Mouse (Mus musculus): Measurements from ENCODE around the gene Ehbp1l1. TPM values are rescaled to one million over a fixed set of nuclear protein-coding genes. Genes with fewer than 3 reads are reported as not detected.

Ehbp1l1 gene
- polyA plus RNA-seq, 1 experiment: 207 TPM

DNA sequence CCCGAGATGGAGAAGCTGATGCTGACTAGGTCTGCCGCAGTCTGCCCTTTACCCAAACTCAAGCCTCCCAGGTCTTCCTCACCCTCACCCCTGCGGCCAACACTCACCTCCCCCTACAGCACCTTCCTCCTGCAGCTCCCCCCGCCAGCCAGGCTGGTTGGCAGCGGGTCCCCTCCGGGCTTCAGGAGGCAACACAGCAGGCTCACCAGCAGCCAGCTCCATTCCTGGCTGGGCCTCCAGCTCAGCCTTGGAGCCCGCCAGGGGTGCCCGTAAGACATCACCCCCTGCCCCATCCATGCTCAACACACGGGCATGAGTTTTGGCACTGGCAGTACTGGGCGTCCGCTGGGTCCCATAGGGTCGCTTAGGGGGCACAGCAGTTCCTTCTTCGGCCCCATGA lies 41.1 kb downstream of the Ehbp1l1 start:
- H3K4me3 ChIP-seq (replicated peaks): no peak overlapping the region
- H3K9me3 ChIP-seq: no peaks in the 10 kb centered on the region
- peaks cover 33% of the 10 kb centered on the region for H3K4me1 ChIP-seq
- TF ChIP-seq FLI1 (IDR thresholded peaks at IDR 0.05; ENCODE audit: low read length) (no peak), GATA1 (IDR thresholded peaks at IDR 0.05; ENCODE audit: borderline replicate concordance, low read length) (no peak)
- peaks cover 73% of the 10 kb centered on the region for H3K36me3 ChIP-seq (replicated peaks; ENCODE audit: low read length)
- no peaks in the 10 kb centered on the region for H3K27me3 ChIP-seq (replicated peaks)

- TF ChIP-seq FLI1 (IDR thresholded peaks at IDR 0.05; ENCODE audit: low read length) (no peak), GATA1 (IDR thresholded peaks at IDR 0.05; ENCODE audit: borderline replicate concordance, low read length) (no peak)
- Histone ChIP-seq H3K9me3 (no peaks in the 10 kb centered on the region), H3K4me1 (peaks cover 36% of the 10 kb centered on the region), H3K36me3 (replicated peaks; ENCODE audit: low read length) (peaks cover 80% of the 10 kb centered on the region), H3K4me3 (replicated peaks) (no peak overlapping the region), H3K27me3 (replicated peaks) (no peaks in the 10 kb centered on the region)
These were observed 41.9 kb downstream of the Ehbp1l1 start for GRCm38 (mm10) chr19:5684236-5684635.

- H3K4me1 ChIP-seq: peaks cover 28% of the 10 kb centered on the region
- no peaks in the 10 kb centered on the region for H3K27me3 ChIP-seq (replicated peaks)
- no peak overlapping the region for H3K4me3 ChIP-seq (replicated peaks)
- TF ChIP-seq GATA1 (IDR thresholded peaks at IDR 0.05; ENCODE audit: borderline replicate concordance, low read length) (no peak), FLI1 (IDR thresholded peaks at IDR 0.05; ENCODE audit: low read length) (no peak)
- no peaks in the 10 kb centered on the region for H3K9me3 ChIP-seq
- H3K36me3 ChIP-seq (replicated peaks; ENCODE audit: low read length): peaks cover 95% of the 10 kb centered on the region
These were observed 45.7 kb downstream of the Ehbp1l1 start for GRCm38 (mm10) chr19:5680432-5680831.

GRCm38 (mm10) chr19:5668372-5668771 lies 57.7 kb downstream of the Ehbp1l1 start:
- no peak for TF ChIP-seq GATA1 (IDR thresholded peaks at IDR 0.05; ENCODE audit: borderline replicate concordance, low read length)
- no peaks in the 10 kb centered on the region for H3K9me3 ChIP-seq
- no peak overlapping the region for H3K4me3 ChIP-seq (replicated peaks)
- no peaks in the 10 kb centered on the region for H3K27me3 ChIP-seq (replicated peaks)
- peaks cover 52% of the 10 kb centered on the region for H3K4me1 ChIP-seq
- H3K36me3 ChIP-seq (replicated peaks; ENCODE audit: low read length): peaks cover 91% of the 10 kb centered on the region

- Histone ChIP-seq H3K36me3 (replicated peaks; ENCODE audit: low read length) (peaks cover 80% of the 10 kb centered on the region), H3K4me1 (peaks cover 66% of the 10 kb centered on the region)
These were observed 59.7 kb downstream of the Ehbp1l1 start for GRCm38 (mm10) chr19:5666386-5666785.

DNA sequence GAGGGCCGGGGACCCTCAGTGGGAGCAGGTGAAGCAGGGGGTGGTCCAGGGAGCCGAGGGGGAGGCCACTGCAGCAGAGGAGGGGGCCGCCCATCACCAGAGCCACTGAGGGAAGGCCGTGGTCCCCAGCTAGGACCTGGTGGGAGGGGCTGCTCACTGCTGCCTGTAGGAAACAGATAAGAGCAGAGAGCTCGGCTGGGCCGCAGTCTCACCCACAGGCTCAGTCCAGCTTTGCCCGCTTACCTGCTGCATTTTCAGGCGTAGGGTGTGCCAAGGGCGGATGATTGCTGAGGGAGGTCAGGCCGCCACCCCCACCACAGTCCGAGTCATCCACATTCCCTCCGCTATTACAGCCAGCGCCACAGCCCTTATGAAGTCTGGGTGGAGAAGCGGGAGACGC lies 60.7 kb downstream of the Ehbp1l1 start:
- Histone ChIP-seq H3K27me3 (replicated peaks) (no peaks in the 10 kb centered on the region), H3K4me1 (peaks cover 74% of the 10 kb centered on the region), H3K4me3 (replicated peaks) (peak overlapping the region; percentile 79), H3K36me3 (replicated peaks; ENCODE audit: low read length) (peaks cover 78% of the 10 kb centered on the region), H3K9me3 (no peaks in the 10 kb centered on the region)
- TF ChIP-seq GATA1 (IDR thresholded peaks at IDR 0.05; ENCODE audit: borderline replicate concordance, low read length) (no peak), FLI1 (IDR thresholded peaks at IDR 0.05; ENCODE audit: low read length) (no peak)

More at GRCm38 (mm10) chr19:5666386-5666785, 59.7 kb downstream of the Ehbp1l1 start:
- no peaks in the 10 kb centered on the region for H3K27me3 ChIP-seq (replicated peaks)
- peak overlapping the region; percentile 15 for H3K4me3 ChIP-seq (replicated peaks)
- no peaks in the 10 kb centered on the region for H3K9me3 ChIP-seq
- TF ChIP-seq FLI1 (IDR thresholded peaks at IDR 0.05; ENCODE audit: low read length): no peak

- no peak overlapping the region for H3K4me3 ChIP-seq (replicated peaks)
- peaks cover 78% of the 10 kb centered on the region for H3K36me3 ChIP-seq (replicated peaks; ENCODE audit: low read length)
- H3K4me1 ChIP-seq: peaks cover 81% of the 10 kb centered on the region
- no peaks in the 10 kb centered on the region for H3K27me3 ChIP-seq (replicated peaks)
- no peaks in the 10 kb centered on the region for H3K9me3 ChIP-seq
- TF ChIP-seq FLI1 (IDR thresholded peaks at IDR 0.05; ENCODE audit: low read length): no peak
- no peak for TF ChIP-seq GATA1 (IDR thresholded peaks at IDR 0.05; ENCODE audit: borderline replicate concordance, low read length)
These were observed 61.4 kb downstream of the Ehbp1l1 start for GRCm38 (mm10) chr19:5664669-5665257.

GRCm38 (mm10) chr19:5662981-5663913 lies 62.9 kb downstream of the Ehbp1l1 start, which contains the start of gene Sipa1:
Gene Sipa1, minus strand, starts transcription at chr19:5663707.
- peaks cover 82% of the 10 kb centered on the region for H3K4me1 ChIP-seq
- H3K36me3 ChIP-seq (replicated peaks; ENCODE audit: low read length): peaks cover 77% of the 10 kb centered on the region
- H3K9me3 ChIP-seq: no peaks in the 10 kb centered on the region
- TF ChIP-seq FLI1 (IDR thresholded peaks at IDR 0.05; ENCODE audit: low read length) (no peak), GATA1 (IDR thresholded peaks at IDR 0.05; ENCODE audit: borderline replicate concordance, low read length) (no peak)
- no peaks in the 10 kb centered on the region for H3K27me3 ChIP-seq (replicated peaks)
- peak within 1 kb of the TSS; percentile 98 for H3K4me3 ChIP-seq (replicated peaks)

DNA sequence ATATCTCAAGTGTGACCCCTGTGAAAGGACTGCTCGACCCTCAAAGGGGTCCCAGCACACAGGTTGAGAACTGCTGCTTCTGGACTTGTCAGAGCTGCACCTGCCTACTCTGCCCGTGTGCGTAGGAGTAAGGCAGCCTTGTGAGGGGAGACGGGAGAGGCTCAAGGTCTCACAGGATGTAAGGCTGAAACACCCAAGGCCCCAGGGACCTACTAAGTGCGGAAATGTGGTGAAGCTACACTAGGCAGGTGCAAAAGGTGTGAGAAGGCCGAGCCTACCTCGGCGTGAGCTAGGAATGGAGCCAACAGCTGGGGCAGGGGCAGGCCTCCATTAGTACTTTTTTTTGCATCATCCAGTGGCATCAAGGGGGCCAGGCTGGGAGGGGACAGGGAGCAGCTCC lies 63.8 kb downstream of the Ehbp1l1 start:
- Histone ChIP-seq H3K4me1 (peaks cover 91% of the 10 kb centered on the region), H3K9me3 (no peaks in the 10 kb centered on the region), H3K27me3 (replicated peaks) (no peaks in the 10 kb centered on the region), H3K4me3 (replicated peaks) (peak overlapping the region; percentile 98), H3K36me3 (replicated peaks; ENCODE audit: low read length) (peaks cover 77% of the 10 kb centered on the region)
- no peak for TF ChIP-seq GATA1 (IDR thresholded peaks at IDR 0.05; ENCODE audit: borderline replicate concordance, low read length)
- TF ChIP-seq FLI1 (IDR thresholded peaks at IDR 0.05; ENCODE audit: low read length): no peak
